Mouse (Mus musculus): ENCODE results near the gene Upk3bl. TPM values are rescaled to one million over a fixed set of nuclear protein-coding genes. Genes with fewer than 3 reads are reported as not detected.

Gene Upk3bl
- polyA plus RNA-seq, 1 experiment = not detected

DNA sequence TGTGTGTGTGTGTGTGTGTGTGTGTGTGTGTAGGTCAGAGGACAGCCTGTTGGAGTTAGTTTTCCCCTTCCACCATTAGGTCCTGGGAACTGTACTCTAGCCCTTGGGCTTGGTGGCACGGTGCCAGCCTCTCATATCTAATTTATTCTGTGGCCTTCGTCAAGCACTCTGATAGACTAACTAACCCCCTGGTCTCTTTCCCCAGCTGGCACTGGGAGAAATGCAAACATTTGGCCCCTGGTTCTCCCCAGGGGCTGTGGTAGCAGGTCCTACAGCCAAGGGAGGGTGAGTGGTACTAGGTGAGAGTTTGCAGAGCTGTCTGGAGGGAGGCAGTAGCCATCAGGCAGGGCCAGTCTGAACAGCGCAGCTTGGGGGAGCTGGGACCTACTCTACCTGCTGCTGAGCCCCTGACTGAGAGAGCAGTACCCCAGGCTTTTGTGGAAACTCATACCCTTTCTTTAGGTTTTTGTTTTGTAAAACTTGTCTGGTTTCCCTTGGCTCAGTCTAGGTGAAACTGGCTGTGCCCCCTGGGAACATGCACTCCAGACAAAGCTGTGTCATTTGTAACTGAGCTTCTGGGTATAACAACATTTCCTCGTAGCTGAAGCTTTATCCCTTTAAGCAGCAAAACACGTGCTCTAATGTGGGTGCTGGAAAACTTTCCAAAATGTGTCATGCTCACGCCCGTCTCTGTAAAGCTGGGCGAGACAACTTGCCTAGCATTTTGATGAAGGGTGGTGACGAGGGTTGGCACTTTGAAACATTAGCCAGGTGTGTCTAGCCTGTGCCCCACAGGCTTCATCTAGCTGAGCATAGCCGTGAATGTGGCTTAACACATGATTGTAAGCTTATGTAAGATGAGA, 38.0 kb upstream of the Upk3bl start:
- Histone ChIP-seq H3K27me3 (ENCODE audit: control insufficient read depth, insufficient read depth, insufficient read length) (no peaks in the 10 kb centered on the region), H3K4me3 (no peak overlapping the region), H3K4me2 (ENCODE audit: low read depth) (peak overlapping the region; percentile 61), H3K36me3 (ENCODE audit: control insufficient read depth, insufficient read depth) (peaks cover 7% of the 10 kb centered on the region), H3ac (ENCODE audit: control insufficient read depth, insufficient read length) (no peak overlapping the region), H3K79me2 (ENCODE audit: control insufficient read depth, insufficient read depth) (peaks cover 6% of the 10 kb centered on the region)
- peak; percentile 80 for TF ChIP-seq MAX (IDR thresholded peaks at IDR 0.05; ENCODE audit: low read depth)
- TF ChIP-seq CEBPB (IDR thresholded peaks at IDR 0.05; ENCODE audit: insufficient read depth, poor library complexity, severe bottlenecking) = no peak
- no peak for TF ChIP-seq SRF (IDR thresholded peaks at IDR 0.05; ENCODE audit: control insufficient read depth, insufficient read length, low read depth)
- no peak for TF ChIP-seq REST (IDR thresholded peaks at IDR 0.05; ENCODE audit: insufficient read depth, insufficient read length)
- no peak for TF ChIP-seq MYOG (IDR thresholded peaks at IDR 0.05; ENCODE audit: control insufficient read depth in 1 of 3, insufficient read depth in 1 of 3, insufficient read length in 2 of 3, low read depth in 2 of 3)
- TF ChIP-seq TCF3 (IDR thresholded peaks at IDR 0.05; ENCODE audit: insufficient read length, low read depth) = no peak
- TF ChIP-seq MYOD1 (IDR thresholded peaks at IDR 0.05; ENCODE audit: control insufficient read depth in 1 of 3, insufficient read length in 2 of 3, low read depth in 2 of 3) = peak in 1 of 3 experiments; percentile 27
- TF ChIP-seq USF1 (IDR thresholded peaks at IDR 0.05; ENCODE audit: low read depth) = peak; percentile 68
- TF ChIP-seq POLR2A (IDR thresholded peaks at IDR 0.05; ENCODE audit: insufficient read length, low read depth) = no peak
- no peak for TF ChIP-seq POLR2AphosphoS2 (IDR thresholded peaks at IDR 0.05; ENCODE audit: insufficient read length, low read depth)
- TF ChIP-seq TCF12 (IDR thresholded peaks at IDR 0.05; ENCODE audit: insufficient read depth, poor library complexity, severe bottlenecking) = no peak
- no peak for TF ChIP-seq E2F4 (IDR thresholded peaks at IDR 0.05; ENCODE audit: insufficient read depth)

DNA sequence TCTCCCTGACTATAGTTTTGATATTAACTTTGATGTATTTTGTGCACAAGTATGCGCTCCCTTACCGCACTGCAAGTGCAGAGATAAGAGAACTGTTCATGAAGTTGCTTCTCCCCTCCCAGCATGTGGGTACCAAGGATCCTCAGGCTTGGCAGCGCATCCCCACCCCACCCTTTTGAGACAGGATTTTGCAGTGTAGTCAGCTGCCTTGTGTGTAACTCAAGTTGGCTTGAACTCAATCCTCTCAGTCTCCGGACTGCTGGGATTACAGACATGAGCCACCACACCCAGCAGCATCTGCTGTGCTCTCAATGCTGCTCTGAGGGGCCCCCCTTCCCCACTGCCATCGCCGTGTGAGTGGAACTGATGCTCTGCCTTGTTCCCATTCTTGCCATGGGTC, 37.0 kb upstream of the Upk3bl start:
- peaks cover 7% of the 10 kb centered on the region for H3K36me3 ChIP-seq (ENCODE audit: control insufficient read depth, insufficient read depth)
- H3K4me2 ChIP-seq (ENCODE audit: low read depth) = peak overlapping the region; percentile 61
- no peak overlapping the region for H3ac ChIP-seq (ENCODE audit: control insufficient read depth, insufficient read length)
- H3K4me3 ChIP-seq = no peak overlapping the region
- peak in 1 of 3 experiments; percentile 62 for TF ChIP-seq MYOG (IDR thresholded peaks at IDR 0.05; ENCODE audit: control insufficient read depth in 1 of 3, insufficient read depth in 1 of 3, insufficient read length in 2 of 3, low read depth in 2 of 3)
- TF ChIP-seq MYOD1 (IDR thresholded peaks at IDR 0.05; ENCODE audit: control insufficient read depth in 1 of 3, insufficient read length in 2 of 3, low read depth in 2 of 3) = peak in 1 of 3 experiments; percentile 54
- TF ChIP-seq POLR2AphosphoS2 (IDR thresholded peaks at IDR 0.05; ENCODE audit: insufficient read length, low read depth) = no peak
- peaks cover 6% of the 10 kb centered on the region for H3K79me2 ChIP-seq (ENCODE audit: control insufficient read depth, insufficient read depth)
- no peaks in the 10 kb centered on the region for H3K27me3 ChIP-seq (ENCODE audit: control insufficient read depth, insufficient read depth, insufficient read length)

DNA sequence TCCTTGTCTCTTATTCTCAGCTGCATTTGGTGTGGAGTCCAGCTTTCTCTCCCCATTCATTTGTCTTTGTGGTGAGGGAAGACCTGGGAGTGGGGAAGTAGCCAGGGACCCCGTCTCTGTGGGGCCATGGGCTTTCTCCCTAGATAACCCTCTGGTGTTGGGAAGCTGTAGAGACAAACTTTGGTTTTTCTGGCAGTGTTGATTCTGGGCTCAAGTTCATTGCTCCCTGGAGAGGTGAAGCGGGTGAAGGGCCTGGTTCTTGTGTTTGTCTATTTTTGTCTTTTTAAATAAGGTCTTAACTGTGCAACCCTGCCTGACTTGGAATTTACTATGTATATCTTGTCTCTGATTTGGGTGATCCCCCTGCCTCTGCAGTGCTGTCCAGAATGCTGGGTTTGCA, 35.6 kb upstream of the Upk3bl start:
- Histone ChIP-seq H3K36me3 (ENCODE audit: control insufficient read depth, insufficient read depth) (no peaks in the 10 kb centered on the region), H3K4me2 (ENCODE audit: low read depth) (no peak overlapping the region), H3ac (ENCODE audit: control insufficient read depth, insufficient read length) (no peak overlapping the region), H3K27me3 (ENCODE audit: control insufficient read depth, insufficient read depth, insufficient read length) (no peaks in the 10 kb centered on the region), H3K4me3 (no peak overlapping the region), H3K79me2 (ENCODE audit: control insufficient read depth, insufficient read depth) (peaks cover 6% of the 10 kb centered on the region)
- TF ChIP-seq CEBPB (IDR thresholded peaks at IDR 0.05; ENCODE audit: insufficient read depth, poor library complexity, severe bottlenecking) = no peak
- TF ChIP-seq USF1 (IDR thresholded peaks at IDR 0.05; ENCODE audit: low read depth) = no peak
- TF ChIP-seq E2F4 (IDR thresholded peaks at IDR 0.05; ENCODE audit: insufficient read depth) = no peak
- no peak for TF ChIP-seq SRF (IDR thresholded peaks at IDR 0.05; ENCODE audit: control insufficient read depth, insufficient read length, low read depth)
- TF ChIP-seq MYOG (IDR thresholded peaks at IDR 0.05; ENCODE audit: control insufficient read depth in 1 of 3, insufficient read depth in 1 of 3, insufficient read length in 2 of 3, low read depth in 2 of 3) = no peak
- TF ChIP-seq TCF3 (IDR thresholded peaks at IDR 0.05; ENCODE audit: insufficient read length, low read depth) = no peak
- TF ChIP-seq MYOD1 (IDR thresholded peaks at IDR 0.05; ENCODE audit: control insufficient read depth in 1 of 3, insufficient read length in 2 of 3, low read depth in 2 of 3) = no peak
- TF ChIP-seq MAX (IDR thresholded peaks at IDR 0.05; ENCODE audit: low read depth) = no peak
- no peak for TF ChIP-seq TCF12 (IDR thresholded peaks at IDR 0.05; ENCODE audit: insufficient read depth, poor library complexity, severe bottlenecking)
- TF ChIP-seq POLR2A (IDR thresholded peaks at IDR 0.05; ENCODE audit: insufficient read length, low read depth) = no peak
- TF ChIP-seq REST (IDR thresholded peaks at IDR 0.05; ENCODE audit: insufficient read depth, insufficient read length) = no peak
- no peak for TF ChIP-seq POLR2AphosphoS2 (IDR thresholded peaks at IDR 0.05; ENCODE audit: insufficient read length, low read depth)

DNA sequence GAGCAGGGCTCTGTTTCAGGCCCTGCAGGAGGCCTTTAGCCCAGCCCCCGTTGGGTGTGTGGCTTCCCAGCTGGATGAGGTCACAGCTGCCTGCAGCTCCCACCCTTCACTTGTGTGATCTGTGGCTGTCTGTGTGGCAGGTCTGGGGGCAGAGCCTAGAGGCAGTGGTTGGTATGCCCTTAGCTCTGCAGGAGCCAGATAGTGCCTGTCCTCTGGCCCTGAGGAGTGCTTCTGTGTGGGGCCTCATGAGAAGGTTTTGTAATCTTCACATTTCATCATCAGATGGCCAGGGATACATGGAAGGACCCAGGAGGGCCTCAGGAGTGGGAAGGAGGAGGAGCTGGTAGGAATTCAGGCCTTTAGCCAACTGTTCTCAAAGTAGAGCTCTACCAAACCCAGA, 34.4 kb upstream of the Upk3bl start:
- Histone ChIP-seq H3K36me3 (ENCODE audit: control insufficient read depth, insufficient read depth) (no peaks in the 10 kb centered on the region), H3K4me3 (no peak overlapping the region), H3K79me2 (ENCODE audit: control insufficient read depth, insufficient read depth) (peaks cover 6% of the 10 kb centered on the region), H3K27me3 (ENCODE audit: control insufficient read depth, insufficient read depth, insufficient read length) (no peaks in the 10 kb centered on the region), H3ac (ENCODE audit: control insufficient read depth, insufficient read length) (no peak overlapping the region), H3K4me2 (ENCODE audit: low read depth) (peak overlapping the region; percentile 12)
- TF ChIP-seq MYOG (IDR thresholded peaks at IDR 0.05; ENCODE audit: control insufficient read depth in 1 of 3, insufficient read depth in 1 of 3, insufficient read length in 2 of 3, low read depth in 2 of 3) (peak; percentile 29 to 86 (median 33)), USF1 (IDR thresholded peaks at IDR 0.05; ENCODE audit: low read depth) (no peak), TCF12 (IDR thresholded peaks at IDR 0.05; ENCODE audit: insufficient read depth, poor library complexity, severe bottlenecking) (no peak), REST (IDR thresholded peaks at IDR 0.05; ENCODE audit: insufficient read depth, insufficient read length) (no peak), MAX (IDR thresholded peaks at IDR 0.05; ENCODE audit: low read depth) (no peak), CEBPB (IDR thresholded peaks at IDR 0.05; ENCODE audit: insufficient read depth, poor library complexity, severe bottlenecking) (no peak), POLR2A (IDR thresholded peaks at IDR 0.05; ENCODE audit: insufficient read length, low read depth) (no peak), POLR2AphosphoS2 (IDR thresholded peaks at IDR 0.05; ENCODE audit: insufficient read length, low read depth) (no peak), SRF (IDR thresholded peaks at IDR 0.05; ENCODE audit: control insufficient read depth, insufficient read length, low read depth) (no peak), MYOD1 (IDR thresholded peaks at IDR 0.05; ENCODE audit: control insufficient read depth in 1 of 3, insufficient read length in 2 of 3, low read depth in 2 of 3) (peak in 2 of 3 experiments; percentile 16 to 71)
